Mouse (Mus musculus) hindbrain, embryonic 11.5 days (tissue): Measurements from ENCODE around the gene Pate3. TPM values are rescaled to one million over a fixed set of nuclear protein-coding genes. Genes with fewer than 3 reads are reported as not detected.
"Not testable (repeated sequence)": the region's sequence is repeated elsewhere in the genome, so short reads cannot be mapped to it uniquely, and the experiment has no call there.

ENCODE experiments used
- ATAC-seq: fragments of 200-750 bp; cut with Nextera tagmentation; 2 replicates; pipeline ENCODE4 v1.8.0; 2017; ENCODE audit warnings: mild to moderate bottlenecking, moderate TSS enrichment, moderate library complexity; ENCODE audit not compliant: low FRiP score
- DNase-seq: peaks from one replicate; pipeline ENCODE4 v3.0.0-alpha.2; 2015; ENCODE audit warnings: low spot score
- H3K27ac ChIP-seq: fragments of 300-500 bp; sonication (generic); 2 replicates; pipeline ENCODE4 v1.5.1; 2014; ENCODE audit warnings: mild to moderate bottlenecking, low read depth, low read length
- H3K27me3 ChIP-seq: fragments of 300-500 bp; sonication (generic); 2 replicates; pipeline ENCODE4 v1.6.1; 2014; ENCODE audit warnings: mild to moderate bottlenecking, low read length, moderate library complexity, mixed read lengths; ENCODE audit not compliant: control insufficient read depth, insufficient read depth
- H3K36me3 ChIP-seq: fragments of 300-500 bp; sonication (generic); 2 replicates; pipeline ENCODE4 v1.6.1; 2014; ENCODE audit warnings: mild to moderate bottlenecking, low read length, moderate library complexity, mixed read lengths; ENCODE audit not compliant: control insufficient read depth, insufficient read depth
- H3K4me1 ChIP-seq: fragments of 300-500 bp; sonication (generic); replicated peaks from 2 replicates; pipeline ENCODE4 v1.6.1; 2014; ENCODE audit warnings: low read length, mixed read lengths; ENCODE audit not compliant: control insufficient read depth, insufficient read depth
- H3K4me2 ChIP-seq: fragments of 300-500 bp; sonication (generic); replicated peaks from 2 replicates; pipeline ENCODE4 v1.6.1; 2014; ENCODE audit warnings: mild to moderate bottlenecking, low read depth, low read length
- H3K4me3 ChIP-seq: fragments of 300-500 bp; sonication (generic); 2 replicates; pipeline ENCODE4 v1.5.1; 2014; ENCODE audit warnings: low read depth, low read length
- H3K9ac ChIP-seq: fragments of 300-500 bp; sonication (generic); 2 replicates; pipeline ENCODE4 v1.6.1; 2014; ENCODE audit warnings: low read depth, low read length
- H3K9me3 ChIP-seq: fragments of 300-500 bp; sonication (generic); 2 replicates; pipeline ENCODE4 v1.6.1; 2016; ENCODE audit warnings: low read length; ENCODE audit not compliant: control insufficient read depth
- WGBS: fragments of 180-500 bp; shearing (Covaris S2); extraction: QIAGEN DNeasy Blood & Tissue Kit; methylation state at CpG from one replicate; pipeline ENCODE4 v1.1.7; 2014; 5-methylcytosine and 5-hydroxymethylcytosine counted together
- polyA plus RNA-seq: library from polyadenylated mRNA; unstranded; fragments of >200 nt; fragmentation: Nextera tagmentation; extraction: Ambion mirVana; gene quantifications from 2 replicates; pipeline ENCODE4 v1.2.1, GENCODE M21; 2014

Pate3 gene
- polyA plus RNA-seq = 0.12 TPM in 1 of 2 replicates, not detected in the other

- 77% methylated on average over 1 of the region's 1 CpGs for WGBS
Observed at GRCm38 (mm10) chr9:35648102-35648501, at the start of gene Pate3. Gene Pate3 (minus strand): TSS chr9:35648202.

GRCm38 (mm10) chr9:35691924-35692323, 43.9 kb upstream of the Pate3 start:
- Histone ChIP-seq H3K36me3 (no peaks in the 10 kb centered on the region), H3K27ac (no peak overlapping the region), H3K9me3 (no peaks in the 10 kb centered on the region), H3K9ac (no peak overlapping the region), H3K27me3 (no peaks in the 10 kb centered on the region), H3K4me2 (no peak overlapping the region), H3K4me3 (no peak overlapping the region), H3K4me1 (no peaks in the 10 kb centered on the region)
- no peak for DNase-seq
- ATAC-seq = no peak

More at GRCm38 (mm10) chr9:35648102-35648501, at the start of gene Pate3:
- no peak within 1 kb of the TSS for H3K9ac ChIP-seq
- H3K4me1 ChIP-seq = no peaks in the 10 kb centered on the region
- no peaks in the 10 kb centered on the region for H3K36me3 ChIP-seq
- ATAC-seq (no peak), DNase-seq (no peak)
- H3K4me2 ChIP-seq = no peak within 1 kb of the TSS
- H3K4me3 ChIP-seq = no peak within 1 kb of the TSS
- H3K27ac ChIP-seq = no peak within 1 kb of the TSS
- H3K9me3 ChIP-seq = 0 out of 2 replicates have a peak, but pooled peaks cover 2% of the 10 kb centered on the region
- H3K27me3 ChIP-seq = no peaks in the 10 kb centered on the region

- DNase-seq = no peak
- no peak within 1 kb of the TSS for H3K27ac ChIP-seq
- no peak within 1 kb of the TSS for H3K4me2 ChIP-seq
- no peak within 1 kb of the TSS for H3K9ac ChIP-seq
- no peak within 1 kb of the TSS for H3K4me3 ChIP-seq
- H3K4me1 ChIP-seq = no peaks in the 10 kb centered on the region
- ATAC-seq = no peak
- WGBS = 57% methylated on average over 1 of the region's 1 CpGs
- H3K36me3 ChIP-seq = no peaks in the 10 kb centered on the region
- no peaks in the 10 kb centered on the region for H3K27me3 ChIP-seq
- no peaks in the 10 kb centered on the region for H3K9me3 ChIP-seq
Observed at GRCm38 (mm10) chr9:35687013-35687412, 39.0 kb upstream of the Pate3 start, which contains the start of gene Pate1. Gene Pate1 (minus strand): TSS chr9:35687390.

GRCm38 (mm10) chr9:35673557-35673956, 25.6 kb upstream of the Pate3 start:
- no peak for ATAC-seq
- Histone ChIP-seq H3K4me1 (no peaks in the 10 kb centered on the region), H3K9me3 (no peaks in the 10 kb centered on the region), H3K36me3 (no peaks in the 10 kb centered on the region), H3K27me3 (no peaks in the 10 kb centered on the region), H3K4me3 (no peak overlapping the region), H3K27ac (no peak overlapping the region), H3K4me2 (no peak overlapping the region), H3K9ac (no peak overlapping the region)
- WGBS = 85% methylated on average over 2 of the region's 2 CpGs
- no peak for DNase-seq

GRCm38 (mm10) chr9:35632981-35633380, 15.0 kb downstream of the Pate3 start:
- no peak for DNase-seq
- H3K4me3 ChIP-seq = no peak overlapping the region
- no peak overlapping the region for H3K4me2 ChIP-seq
- H3K27me3 ChIP-seq = no peaks in the 10 kb centered on the region
- H3K36me3 ChIP-seq = no peaks in the 10 kb centered on the region
- H3K4me1 ChIP-seq = no peaks in the 10 kb centered on the region
- no peak overlapping the region for H3K27ac ChIP-seq
- H3K9me3 ChIP-seq = no peaks in the 10 kb centered on the region
- H3K9ac ChIP-seq = no peak overlapping the region
- ATAC-seq = no peak
- WGBS = 84% methylated on average over 1 of the region's 1 CpGs

- H3K27me3 ChIP-seq, H3K4me1 ChIP-seq, H3K4me3 ChIP-seq, DNase-seq, H3K27ac ChIP-seq, ATAC-seq, H3K9ac ChIP-seq, H3K36me3 ChIP-seq, H3K9me3 ChIP-seq, H3K4me2 ChIP-seq: not testable (repeated sequence)
- 74% methylated on average over 2 of the region's 2 CpGs for WGBS
Observed at GRCm38 (mm10) chr9:35616784-35617183, 31.2 kb downstream of the Pate3 start.

GRCm38 (mm10) chr9:35614005-35614404, 34.0 kb downstream of the Pate3 start:
- 32% methylated on average over 2 of the region's 2 CpGs for WGBS
- Histone ChIP-seq H3K4me2 (no peak overlapping the region), H3K4me3 (no peak overlapping the region), H3K4me1 (no peaks in the 10 kb centered on the region), H3K9me3 (no peaks in the 10 kb centered on the region), H3K27me3 (no peaks in the 10 kb centered on the region), H3K27ac (no peak overlapping the region), H3K9ac (no peak overlapping the region), H3K36me3 (no peaks in the 10 kb centered on the region)
- no peak for ATAC-seq
- no peak for DNase-seq

- H3K4me2 ChIP-seq = no peak within 1 kb of the TSS
- no peak within 1 kb of the TSS for H3K9ac ChIP-seq
- DNase-seq = no peak
- H3K4me3 ChIP-seq = no peak within 1 kb of the TSS
- H3K9me3 ChIP-seq = no peaks in the 10 kb centered on the region
- ATAC-seq = no peak
- 81% methylated on average over 1 of the region's 1 CpGs for WGBS
- H3K27me3 ChIP-seq = no peaks in the 10 kb centered on the region
- no peaks in the 10 kb centered on the region for H3K4me1 ChIP-seq
- no peaks in the 10 kb centered on the region for H3K36me3 ChIP-seq
- H3K27ac ChIP-seq = no peak within 1 kb of the TSS
Observed at GRCm38 (mm10) chr9:35611841-35612240, 36.2 kb downstream of the Pate3 start, which contains the start of gene Pate4. Gene Pate4 (minus strand): TSS chr9:35611941.

- Histone ChIP-seq H3K4me2 (no peak overlapping the region), H3K4me3 (no peak overlapping the region), H3K27ac (no peak overlapping the region), H3K9me3 (no peaks in the 10 kb centered on the region), H3K36me3 (no peaks in the 10 kb centered on the region), H3K9ac (no peak overlapping the region), H3K4me1 (no peaks in the 10 kb centered on the region), H3K27me3 (no peaks in the 10 kb centered on the region)
- 72% methylated on average over 8 of the region's 8 CpGs for WGBS
- DNase-seq = no peak
- no peak for ATAC-seq
Observed at GRCm38 (mm10) chr9:35607647-35608405, 40.2 kb downstream of the Pate3 start.
